Mouse (Mus musculus): ENCODE results near the gene Mdfi. TPM values are rescaled to one million over a fixed set of nuclear protein-coding genes. Genes with fewer than 3 reads are reported as not detected.

The Mdfi gene
- polyA plus RNA-seq, 1 experiment from 2014 or later, result 12.4 TPM

- H3K9me3 ChIP-seq (replicated peaks; ENCODE audit: control insufficient read depth, low read length), result no peaks in the 10 kb centered on the region
- no peak overlapping the region for H3K4me2 ChIP-seq (ENCODE audit: low read length)
- DNase-seq (ENCODE audit: low spot score) (no peak), ATAC-seq (no peak)
- peaks cover 5% of the 10 kb centered on the region; the same call in 1 of the 2 replicates for H3K4me1 ChIP-seq (ENCODE audit: control insufficient read depth, insufficient read depth, low read length)
- H3K36me3 ChIP-seq (ENCODE audit: control insufficient read depth, insufficient read depth, low read length), result no peaks in the 10 kb centered on the region
- no peak overlapping the region for H3K4me3 ChIP-seq (ENCODE audit: low read depth, low read length)
- H3K27ac ChIP-seq (ENCODE audit: low read depth, low read length), result no peak overlapping the region
- no peaks in the 10 kb centered on the region for H3K27me3 ChIP-seq (replicated peaks; ENCODE audit: control insufficient read depth, insufficient read depth, low read length)
- 59% methylated on average over 10 of the region's 10 CpGs for WGBS
- H3K9ac ChIP-seq (ENCODE audit: low read length), result no peak overlapping the region
Observed at GRCm38 (mm10) chr17:47815446-47815845, 19.0 kb downstream of the Mdfi start.

GRCm38 (mm10) chr17:47814496-47814895 lies 20.0 kb downstream of the Mdfi start:
- DNase-seq (ENCODE audit: low spot score) (no peak), ATAC-seq (no peak)
- Histone ChIP-seq H3K27me3 (replicated peaks; ENCODE audit: control insufficient read depth, insufficient read depth, low read length) (no peaks in the 10 kb centered on the region), H3K9me3 (replicated peaks; ENCODE audit: control insufficient read depth, low read length) (no peaks in the 10 kb centered on the region), H3K27ac (ENCODE audit: low read depth, low read length) (no peak overlapping the region), H3K4me2 (ENCODE audit: low read length) (no peak overlapping the region), H3K36me3 (ENCODE audit: control insufficient read depth, insufficient read depth, low read length) (no peaks in the 10 kb centered on the region), H3K4me3 (ENCODE audit: low read depth, low read length) (no peak overlapping the region), H3K4me1 (ENCODE audit: control insufficient read depth, insufficient read depth, low read length) (peaks cover 5% of the 10 kb centered on the region; the same call in 1 of the 2 replicates), H3K9ac (ENCODE audit: low read length) (no peak overlapping the region)
- WGBS, result 17% methylated on average over 6 of the region's 6 CpGs

GRCm38 (mm10) chr17:47813616-47814015 lies 20.9 kb downstream of the Mdfi start:
- H3K9me3 ChIP-seq (replicated peaks; ENCODE audit: control insufficient read depth, low read length), result no peaks in the 10 kb centered on the region
- no peak overlapping the region for H3K4me3 ChIP-seq (ENCODE audit: low read depth, low read length)
- H3K36me3 ChIP-seq (ENCODE audit: control insufficient read depth, insufficient read depth, low read length), result no peaks in the 10 kb centered on the region
- no peak for ATAC-seq
- H3K4me1 ChIP-seq (ENCODE audit: control insufficient read depth, insufficient read depth, low read length), result peaks cover 5% of the 10 kb centered on the region; the same call in 1 of the 2 replicates
- H3K27ac ChIP-seq (ENCODE audit: low read depth, low read length), result no peak overlapping the region
- H3K27me3 ChIP-seq (replicated peaks; ENCODE audit: control insufficient read depth, insufficient read depth, low read length), result no peaks in the 10 kb centered on the region
- DNase-seq (ENCODE audit: low spot score), result no peak
- 76% methylated on average over 5 of the region's 5 CpGs for WGBS
- H3K9ac ChIP-seq (ENCODE audit: low read length), result no peak overlapping the region
- no peak overlapping the region for H3K4me2 ChIP-seq (ENCODE audit: low read length)

- ATAC-seq (no peak), DNase-seq (ENCODE audit: low spot score) (no peak)
- Histone ChIP-seq H3K9me3 (replicated peaks; ENCODE audit: control insufficient read depth, low read length) (no peaks in the 10 kb centered on the region), H3K9ac (ENCODE audit: low read length) (no peak overlapping the region), H3K4me2 (ENCODE audit: low read length) (no peak overlapping the region), H3K36me3 (ENCODE audit: control insufficient read depth, insufficient read depth, low read length) (no peaks in the 10 kb centered on the region), H3K27me3 (replicated peaks; ENCODE audit: control insufficient read depth, insufficient read depth, low read length) (no peaks in the 10 kb centered on the region), H3K4me3 (ENCODE audit: low read depth, low read length) (no peak overlapping the region), H3K4me1 (ENCODE audit: control insufficient read depth, insufficient read depth, low read length) (peaks cover 5% of the 10 kb centered on the region; the same call in 1 of the 2 replicates), H3K27ac (ENCODE audit: low read depth, low read length) (no peak overlapping the region)
- 87% methylated on average over 6 of the region's 6 CpGs for WGBS
Observed at GRCm38 (mm10) chr17:47812200-47812599, 22.3 kb downstream of the Mdfi start.

- H3K36me3 ChIP-seq (ENCODE audit: control insufficient read depth, insufficient read depth, low read length), result no peaks in the 10 kb centered on the region
- no peak for ATAC-seq
- H3K27me3 ChIP-seq (replicated peaks; ENCODE audit: control insufficient read depth, insufficient read depth, low read length), result no peaks in the 10 kb centered on the region
- no peak overlapping the region for H3K27ac ChIP-seq (ENCODE audit: low read depth, low read length)
- no peak overlapping the region for H3K4me3 ChIP-seq (ENCODE audit: low read depth, low read length)
- no peak for DNase-seq (ENCODE audit: low spot score)
- H3K9ac ChIP-seq (ENCODE audit: low read length), result no peak overlapping the region
- H3K4me1 ChIP-seq (ENCODE audit: control insufficient read depth, insufficient read depth, low read length), result peaks cover 5% of the 10 kb centered on the region; the same call in 1 of the 2 replicates
- 24% methylated on average over 15 of the region's 15 CpGs for WGBS
- H3K4me2 ChIP-seq (ENCODE audit: low read length), result no peak overlapping the region
- no peaks in the 10 kb centered on the region for H3K9me3 ChIP-seq (replicated peaks; ENCODE audit: control insufficient read depth, low read length)
Observed at GRCm38 (mm10) chr17:47811265-47811800, 23.2 kb downstream of the Mdfi start.

GRCm38 (mm10) chr17:47806230-47806629 lies 28.3 kb downstream of the Mdfi start:
- DNase-seq (ENCODE audit: low spot score), result peak; percentile 42
- 56% methylated on average over 9 of the region's 9 CpGs for WGBS

GRCm38 (mm10) chr17:47805047-47805835 lies 29.2 kb downstream of the Mdfi start:
- no peaks in the 10 kb centered on the region for H3K4me1 ChIP-seq (ENCODE audit: control insufficient read depth, insufficient read depth, low read length)
- DNase-seq (ENCODE audit: low spot score), result no peak
- no peak overlapping the region for H3K27ac ChIP-seq (ENCODE audit: low read depth, low read length)
- H3K4me3 ChIP-seq (ENCODE audit: low read depth, low read length), result no peak overlapping the region
- no peak overlapping the region for H3K4me2 ChIP-seq (ENCODE audit: low read length)
- no peak overlapping the region for H3K9ac ChIP-seq (ENCODE audit: low read length)
- no peaks in the 10 kb centered on the region for H3K36me3 ChIP-seq (ENCODE audit: control insufficient read depth, insufficient read depth, low read length)
- 47% methylated on average over 13 of the region's 13 CpGs for WGBS
- no peaks in the 10 kb centered on the region for H3K27me3 ChIP-seq (replicated peaks; ENCODE audit: control insufficient read depth, insufficient read depth, low read length)
- no peak for ATAC-seq
- no peaks in the 10 kb centered on the region for H3K9me3 ChIP-seq (replicated peaks; ENCODE audit: control insufficient read depth, low read length)

More at GRCm38 (mm10) chr17:47806230-47806629, 28.3 kb downstream of the Mdfi start:
- H3K9me3 ChIP-seq (replicated peaks; ENCODE audit: control insufficient read depth, low read length), result no peaks in the 10 kb centered on the region
- no peak overlapping the region for H3K4me3 ChIP-seq (ENCODE audit: low read depth, low read length)
- no peak for ATAC-seq
- no peak overlapping the region for H3K27ac ChIP-seq (ENCODE audit: low read depth, low read length)
- no peak overlapping the region for H3K4me2 ChIP-seq (ENCODE audit: low read length)
- H3K4me1 ChIP-seq (ENCODE audit: control insufficient read depth, insufficient read depth, low read length), result no peaks in the 10 kb centered on the region; the same call in 1 of the 2 replicates
- no peak overlapping the region for H3K9ac ChIP-seq (ENCODE audit: low read length)
- H3K27me3 ChIP-seq (replicated peaks; ENCODE audit: control insufficient read depth, insufficient read depth, low read length), result no peaks in the 10 kb centered on the region
- H3K36me3 ChIP-seq (ENCODE audit: control insufficient read depth, insufficient read depth, low read length), result no peaks in the 10 kb centered on the region

DNA sequence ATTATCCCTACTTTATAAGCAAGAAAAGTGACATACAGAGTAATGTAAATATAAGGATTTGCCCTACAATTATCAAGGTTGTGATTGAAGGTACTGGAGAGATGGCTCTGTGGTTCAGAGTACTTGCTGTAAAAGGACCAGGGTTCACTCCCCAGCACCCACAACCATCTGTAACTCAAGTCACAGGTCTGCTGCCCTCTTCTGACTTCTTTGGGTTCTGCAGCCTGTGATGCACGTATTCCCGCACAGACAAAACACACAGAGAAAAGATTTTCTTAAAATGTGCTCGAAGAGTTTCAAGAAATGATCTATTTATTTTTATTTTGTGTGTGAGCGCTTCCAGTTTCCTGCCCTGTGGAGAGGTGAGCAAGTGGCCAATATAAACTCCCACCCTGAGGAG lies 30.8 kb downstream of the Mdfi start:
- Histone ChIP-seq H3K4me2 (ENCODE audit: low read length) (no peak overlapping the region), H3K4me1 (ENCODE audit: control insufficient read depth, insufficient read depth, low read length) (no peaks in the 10 kb centered on the region), H3K27ac (ENCODE audit: low read depth, low read length) (no peak overlapping the region), H3K27me3 (replicated peaks; ENCODE audit: control insufficient read depth, insufficient read depth, low read length) (no peaks in the 10 kb centered on the region), H3K4me3 (ENCODE audit: low read depth, low read length) (no peak overlapping the region), H3K36me3 (ENCODE audit: control insufficient read depth, insufficient read depth, low read length) (no peaks in the 10 kb centered on the region), H3K9me3 (replicated peaks; ENCODE audit: control insufficient read depth, low read length) (no peaks in the 10 kb centered on the region), H3K9ac (ENCODE audit: low read length) (no peak overlapping the region)
- DNase-seq (ENCODE audit: low spot score) (no peak), ATAC-seq (no peak)
- WGBS, result 96% methylated on average over 4 of the region's 4 CpGs

GRCm38 (mm10) chr17:47802806-47803205 lies 31.7 kb downstream of the Mdfi start:
- Histone ChIP-seq H3K4me1 (ENCODE audit: control insufficient read depth, insufficient read depth, low read length) (no peaks in the 10 kb centered on the region), H3K36me3 (ENCODE audit: control insufficient read depth, insufficient read depth, low read length) (no peaks in the 10 kb centered on the region), H3K9me3 (replicated peaks; ENCODE audit: control insufficient read depth, low read length) (no peaks in the 10 kb centered on the region), H3K27ac (ENCODE audit: low read depth, low read length) (no peak overlapping the region), H3K9ac (ENCODE audit: low read length) (no peak overlapping the region), H3K27me3 (replicated peaks; ENCODE audit: control insufficient read depth, insufficient read depth, low read length) (no peaks in the 10 kb centered on the region), H3K4me3 (ENCODE audit: low read depth, low read length) (no peak overlapping the region), H3K4me2 (ENCODE audit: low read length) (no peak overlapping the region)
- 13% methylated on average over 8 of the region's 8 CpGs for WGBS
- DNase-seq (ENCODE audit: low spot score) (peak; percentile 39), ATAC-seq (no peak)

Measured in forebrain, embryonic 14.5 days (tissue).